Mouse (Mus musculus): Measurements from ENCODE around the gene Eif3d.

Eif3d gene

GRCm38 (mm10) chr15:77920511-77921462, 49.8 kb downstream of the Eif3d start:
- DNase-seq (ENCODE audit: extremely low spot score, low read depth, low spot score): no peak

- no peak for DNase-seq (ENCODE audit: extremely low spot score, low read depth, low spot score)
These were observed 51.2 kb downstream of the Eif3d start for GRCm38 (mm10) chr15:77919441-77919840.

GRCm38 (mm10) chr15:77916851-77917544, 53.6 kb downstream of the Eif3d start:
- DNase-seq (ENCODE audit: extremely low spot score, low read depth, low spot score): peak; percentile 81

- no peak for DNase-seq (ENCODE audit: extremely low spot score, low read depth, low spot score)
These were observed 55.3 kb downstream of the Eif3d start for GRCm38 (mm10) chr15:77915287-77915686.

- no peak for DNase-seq (ENCODE audit: extremely low spot score, low read depth, low spot score)
These were observed 56.1 kb downstream of the Eif3d start for GRCm38 (mm10) chr15:77914507-77914906.

GRCm38 (mm10) chr15:77913054-77913453, 57.6 kb downstream of the Eif3d start:
- DNase-seq (ENCODE audit: extremely low spot score, low read depth, low spot score): no peak

- DNase-seq (ENCODE audit: extremely low spot score, low read depth, low spot score): no peak
These were observed 58.0 kb downstream of the Eif3d start for GRCm38 (mm10) chr15:77912585-77912984.

GRCm38 (mm10) chr15:77912048-77912447, 58.6 kb downstream of the Eif3d start:
- no peak for DNase-seq (ENCODE audit: extremely low spot score, low read depth, low spot score)

GRCm38 (mm10) chr15:77911065-77911464, 59.5 kb downstream of the Eif3d start:
- DNase-seq (ENCODE audit: extremely low spot score, low read depth, low spot score): no peak
